ENCODE assay signal across 8 mouse cellular contexts in genomic region chr6:29610020-29610640, GRCm38 (mm10). TPM values are rescaled to one million over a fixed set of nuclear protein-coding genes. Genes with fewer than 3 reads are reported as not detected.
A peak's percentile ranks its signal among the peaks of the same experiment; 100 is the strongest.
DNase-seq lines count a peak whose midpoint lies in the region; ATAC-seq and TF ChIP-seq lines count a peak whose summit lies in the region.
"Not testable (repeated sequence)": the region's sequence is repeated elsewhere in the genome, so short reads cannot be mapped to it uniquely, and the experiment has no call there.

No protein-coding gene starts in this region.

- H3K9me3 ChIP-seq in forebrain, embryonic 13.5 days (replicated peaks); hindbrain, embryonic 10.5 days; kidney, embryonic 15.5 days (replicated peaks); liver, embryonic 14.5 days (ENCODE audit: control insufficient read depth, low read length); midbrain, embryonic 14.5 days (ENCODE audit: control insufficient read depth, low read length); stomach, embryonic 14.5 days (ENCODE audit: control insufficient read depth, low read depth, low read length): not testable (repeated sequence)

- TF ChIP-seq CTCF in bone marrow macrophage, adult 2 months (IDR thresholded peaks at IDR 0.05; ENCODE audit: low read depth, low read length); liver, embryonic 14.5 days (IDR thresholded peaks at IDR 0.05; ENCODE audit: low read depth): not testable (repeated sequence)

- DNase-seq in A20 (ENCODE audit: low read depth, low spot score): peak; percentile 24
- not testable (repeated sequence) for DNase-seq in hindbrain, embryonic 10.5 days (ENCODE audit: low spot score); liver, embryonic 14.5 days (ENCODE audit: low read depth in 3 of 3, low spot score in 3 of 3); midbrain, embryonic 14.5 days

- peak; percentile 48 for ATAC-seq in forebrain, embryonic 13.5 days
- ATAC-seq in kidney, embryonic 15.5 days (replicated peaks; ENCODE audit: low FRiP score); midbrain, embryonic 14.5 days (ENCODE audit: low FRiP score, low TSS enrichment); stomach, embryonic 14.5 days (ENCODE audit: insufficient number of reproducible peaks, insufficient read depth, low FRiP score, low read depth): not testable (repeated sequence)
- ATAC-seq in liver, embryonic 14.5 days (ENCODE audit: insufficient read depth): peak; percentile 14; the same call in 1 of the 2 replicates

- not testable (repeated sequence) for TF ChIP-seq POLR2A in bone marrow macrophage, adult 2 months (IDR thresholded peaks at IDR 0.05; ENCODE audit: borderline replicate concordance, low read depth, low read length)

- peak overlapping the region; percentile 87 for H3K4me2 ChIP-seq in forebrain, embryonic 13.5 days
- peak overlapping the region; percentile 79 for H3K4me2 ChIP-seq in kidney, embryonic 15.5 days
- peak overlapping the region; percentile 81 for H3K4me2 ChIP-seq in liver, embryonic 14.5 days (ENCODE audit: low read depth)
- H3K4me2 ChIP-seq in midbrain, embryonic 14.5 days (ENCODE audit: low read length): peak overlapping the region; percentile 83
- H3K4me2 ChIP-seq in stomach, embryonic 14.5 days (replicated peaks; ENCODE audit: low read depth, low read length): peak overlapping the region; percentile 71

- TF ChIP-seq EP300 in liver, embryonic 14.5 days (IDR thresholded peaks at IDR 0.05; ENCODE audit: low read depth): not testable (repeated sequence)

- peak overlapping the region; percentile 50; the same call in 1 of the 2 replicates for H3K27ac ChIP-seq in bone marrow macrophage, adult 2 months (ENCODE audit: insufficient read depth, low read depth, low read length)
- peak overlapping the region; percentile 80; the same call in 1 of the 2 replicates for H3K27ac ChIP-seq in forebrain, embryonic 13.5 days
- peak overlapping the region; percentile 91 for H3K27ac ChIP-seq in hindbrain, embryonic 10.5 days
- peak overlapping the region; percentile 95 for H3K27ac ChIP-seq in kidney, embryonic 15.5 days
- H3K27ac ChIP-seq in liver, embryonic 14.5 days: peak overlapping the region; percentile 32; the same call in 1 of the 2 replicates
- H3K27ac ChIP-seq in midbrain, embryonic 14.5 days (replicated peaks; ENCODE audit: low read depth, low read length): peak overlapping the region; percentile 84; the same call in 1 of the 2 replicates
- H3K27ac ChIP-seq in stomach, embryonic 14.5 days (ENCODE audit: low read length): peak overlapping the region; percentile 83; the same call in 1 of the 2 replicates

- not testable (repeated sequence) for H3K27me3 ChIP-seq in forebrain, embryonic 13.5 days; hindbrain, embryonic 10.5 days (ENCODE audit: insufficient read depth, poor library complexity, severe bottlenecking); kidney, embryonic 15.5 days; liver, embryonic 14.5 days (ENCODE audit: control insufficient read depth, insufficient read depth, low read length); midbrain, embryonic 14.5 days (ENCODE audit: control insufficient read depth, insufficient read depth, low read length); stomach, embryonic 14.5 days (ENCODE audit: control insufficient read depth, insufficient read depth, low read length)

- peaks cover 12% of the 10 kb centered on the region for H3K4me1 ChIP-seq in bone marrow macrophage, adult 2 months (ENCODE audit: control insufficient read depth, insufficient read depth, low read length)
- H3K4me1 ChIP-seq in forebrain, embryonic 13.5 days: peaks cover 24% of the 10 kb centered on the region
- H3K4me1 ChIP-seq in hindbrain, embryonic 10.5 days (replicated peaks): peaks cover 17% of the 10 kb centered on the region
- peaks cover 15% of the 10 kb centered on the region for H3K4me1 ChIP-seq in kidney, embryonic 15.5 days
- not testable (repeated sequence) for H3K4me1 ChIP-seq in liver, embryonic 14.5 days (replicated peaks; ENCODE audit: control insufficient read depth in 2 of 2, insufficient read depth in 2 of 2, low read length in 1 of 2); midbrain, embryonic 14.5 days (ENCODE audit: control insufficient read depth, insufficient read depth, low read length); stomach, embryonic 14.5 days (ENCODE audit: control insufficient read depth, insufficient read depth, low read length)

- peak overlapping the region; percentile 98; the same call in 1 of the 2 replicates for H3K9ac ChIP-seq in forebrain, embryonic 13.5 days
- H3K9ac ChIP-seq in kidney, embryonic 15.5 days: peak overlapping the region; percentile 95; the same call in 1 of the 2 replicates
- H3K9ac ChIP-seq in liver, embryonic 14.5 days (replicated peaks): peak overlapping the region; percentile 82
- H3K9ac ChIP-seq in midbrain, embryonic 14.5 days (replicated peaks; ENCODE audit: low read length): not testable (repeated sequence)
- H3K9ac ChIP-seq in stomach, embryonic 14.5 days (replicated peaks; ENCODE audit: low read depth, low read length): peak overlapping the region; percentile 89; the same call in 1 of the 2 replicates

- H3K36me3 ChIP-seq in forebrain, embryonic 13.5 days (ENCODE audit: poor library complexity, severe bottlenecking); hindbrain, embryonic 10.5 days; kidney, embryonic 15.5 days; liver, embryonic 14.5 days (replicated peaks; ENCODE audit: control insufficient read depth, insufficient read depth, low read depth); midbrain, embryonic 14.5 days (ENCODE audit: control insufficient read depth, insufficient read depth, low read length); stomach, embryonic 14.5 days (ENCODE audit: control insufficient read depth, insufficient read depth, low read length): not testable (repeated sequence)

- peak overlapping the region; percentile 73 for H3K4me3 ChIP-seq in bone marrow macrophage, adult 2 months (ENCODE audit: insufficient read depth, low read length)
- peak overlapping the region; percentile 99 for H3K4me3 ChIP-seq in forebrain, embryonic 13.5 days
- H3K4me3 ChIP-seq in hindbrain, embryonic 10.5 days: peak overlapping the region; percentile 100
- peak overlapping the region; percentile 100 for H3K4me3 ChIP-seq in kidney, embryonic 15.5 days (replicated peaks)
- peak overlapping the region; percentile 68 to 86 for H3K4me3 ChIP-seq in liver, embryonic 14.5 days (ENCODE audit: insufficient read depth in 1 of 2, low read depth in 2 of 2, low read length in 2 of 2)
- peak overlapping the region; percentile 86 for H3K4me3 ChIP-seq in midbrain, embryonic 14.5 days (replicated peaks; ENCODE audit: low read depth, low read length)
- peak overlapping the region; percentile 99 for H3K4me3 ChIP-seq in stomach, embryonic 14.5 days (ENCODE audit: low read depth, low read length)

- WGBS in forebrain, embryonic 13.5 days: 37% methylated on average over 13 of the region's 13 CpGs
- 34% methylated on average over 13 of the region's 13 CpGs for WGBS in hindbrain, embryonic 10.5 days
- WGBS in kidney, embryonic 15.5 days: 26% methylated on average over 13 of the region's 13 CpGs
- WGBS in liver, embryonic 14.5 days (ENCODE audit: insufficient replicate concordance): 18% methylated on average over 13 of the region's 13 CpGs
- 28% methylated on average over 13 of the region's 13 CpGs for WGBS in midbrain, embryonic 14.5 days
- 25% methylated on average over 13 of the region's 13 CpGs for WGBS in stomach, embryonic 14.5 days

RNA-seq across cellular contexts. Expression of gene Tnpo3, which starts 0.4 kb away (rescaled TPM):
- polyA plus RNA-seq in bone marrow macrophage, adult 2 months (2012; ENCODE audit: insufficient read depth, insufficient read length, missing spikeins): 42.1 and 45.5 TPM in 2 replicates
- 102 and 110 TPM in 2 replicates for polyA plus RNA-seq in forebrain, embryonic 13.5 days (2015; fragmentation: Nextera tagmentation; extraction: Ambion mirVana)
- polyA plus RNA-seq in hindbrain, embryonic 10.5 days (2016; fragmentation: Nextera tagmentation; extraction: Ambion mirVana): 93.1 and 118 TPM in 2 replicates
- polyA plus RNA-seq in kidney, embryonic 15.5 days (2015; fragmentation: Nextera tagmentation; extraction: Ambion mirVana): 91.3 and 93.2 TPM in 2 replicates
- polyA plus RNA-seq in liver, embryonic 14.5 days (2012; rRNA removed): 20.6 and 27.8 TPM in 2 replicates
- polyA plus RNA-seq in liver, embryonic 14.5 days (2014; fragmentation: Nextera tagmentation; extraction: Ambion mirVana): 30.5 and 36.4 TPM in 2 replicates
- 63.9 and 102 TPM in 2 replicates for polyA plus RNA-seq in midbrain, embryonic 14.5 days (2014; fragmentation: Nextera tagmentation; extraction: Ambion mirVana)
- polyA plus RNA-seq in stomach, embryonic 14.5 days (2014; fragmentation: Nextera tagmentation; extraction: Ambion mirVana): 91.3 and 92.2 TPM in 2 replicates

Comparison
In these comparisons a context has a peak if more than half of its experiments do, and no peak if none do; other contexts are left out.
1. H3K27ac ChIP-seq: peak in every context shown above with its lines; median percentile 95 in kidney, embryonic 15.5 days; 91 in hindbrain, embryonic 10.5 days; 84 in midbrain, embryonic 14.5 days; 83 in stomach, embryonic 14.5 days; 80 in forebrain, embryonic 13.5 days; 50 in bone marrow macrophage, adult 2 months; 32 in liver, embryonic 14.5 days.